Mouse (Mus musculus): ENCODE measurements around the gene Maged1.

DNA sequence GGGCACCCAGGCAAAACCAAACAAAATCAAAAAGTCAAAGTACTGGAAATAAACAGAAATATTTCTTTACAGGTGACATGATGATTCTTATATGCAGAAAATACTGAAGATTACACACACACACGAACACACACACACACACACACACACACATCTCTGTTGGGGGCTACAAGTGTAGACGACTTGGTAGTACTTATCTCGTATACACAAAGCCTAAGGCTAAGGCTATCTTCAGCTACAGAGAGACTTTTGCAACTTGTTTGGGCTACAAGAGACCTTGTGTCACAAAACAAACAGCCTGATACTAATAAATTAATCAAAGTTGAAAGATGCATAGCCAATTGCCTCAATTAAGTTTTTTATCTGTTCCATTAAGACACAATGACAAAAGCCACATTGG is 19.8 kb downstream of the Maged1 start:
- TF ChIP-seq CTCF (IDR thresholded peaks at IDR 0.05; ENCODE audit: low read depth) (no peak), EP300 (IDR thresholded peaks at IDR 0.05; ENCODE audit: low read depth) (no peak)
